Mouse (Mus musculus): ENCODE measurements around the gene Fam19a3.
"Not testable (repeated sequence)": the region's sequence is repeated elsewhere in the genome, so short reads cannot be mapped to it uniquely, and the experiment has no call there.

Gene Fam19a3

DNA sequence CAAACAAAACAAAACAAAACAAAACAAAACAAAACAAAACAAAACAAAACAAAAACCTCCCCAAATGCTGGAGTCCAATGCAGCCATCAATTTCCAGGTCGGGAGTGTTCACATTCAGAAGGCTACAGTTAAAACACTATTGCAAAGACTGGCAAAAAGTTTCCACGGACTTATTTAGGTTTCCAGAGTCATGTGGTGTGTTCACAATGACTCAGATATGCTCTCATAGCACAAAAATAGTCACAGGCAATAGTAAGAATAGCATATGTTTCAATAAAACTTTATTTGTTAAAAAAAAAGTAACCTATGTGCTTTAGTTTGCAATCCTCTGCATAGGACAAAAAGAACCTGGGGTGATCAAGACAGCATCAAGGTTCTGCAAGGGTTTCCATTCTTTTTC is 14.5 kb downstream of the Fam19a3 start:
- in situ Hi-C loops (cut with MboI, MseI), result no loop called here

GRCm38 (mm10) chr3:104765021-104765420 is 16.6 kb downstream of the Fam19a3 start:
- in situ Hi-C loops (cut with MboI, MseI), result no loop called here

DNA sequence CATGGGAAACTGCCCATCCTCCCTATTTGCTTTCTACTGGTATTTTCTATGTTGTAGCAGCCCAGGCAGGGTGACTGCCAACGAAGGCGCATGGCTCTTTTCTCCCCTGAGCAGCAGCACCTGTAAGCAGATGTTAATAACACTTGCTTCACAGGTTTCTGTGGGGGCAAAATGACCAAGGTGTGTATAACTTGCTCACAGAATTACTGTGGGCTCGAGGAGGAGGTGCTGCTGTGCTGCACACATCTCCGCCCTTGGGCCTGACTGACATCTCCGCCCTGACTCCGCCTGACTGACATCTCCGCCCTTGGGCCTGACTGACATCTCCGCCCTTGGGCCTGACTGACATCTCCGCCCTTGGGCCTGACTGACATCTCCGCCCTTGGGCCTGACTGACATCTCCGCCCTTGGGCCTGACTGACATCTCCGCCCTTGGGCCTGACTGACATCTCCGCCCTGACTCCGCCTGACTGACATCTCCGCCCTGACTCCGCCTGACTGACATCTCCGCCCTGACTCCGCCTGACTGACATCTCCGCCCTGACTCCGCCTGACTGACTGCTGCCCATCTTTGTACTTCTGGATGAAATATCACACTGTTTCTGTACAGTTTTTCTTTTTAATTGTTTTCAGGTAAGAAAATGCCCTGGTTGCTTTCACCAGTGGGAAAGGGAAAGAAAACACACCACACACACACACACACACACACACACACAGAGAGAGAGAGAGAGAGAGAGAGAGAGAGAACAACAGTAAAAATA is 19.4 kb downstream of the Fam19a3 start:
- in situ Hi-C loops (cut with MboI, MseI), result not testable (repeated sequence)

DNA sequence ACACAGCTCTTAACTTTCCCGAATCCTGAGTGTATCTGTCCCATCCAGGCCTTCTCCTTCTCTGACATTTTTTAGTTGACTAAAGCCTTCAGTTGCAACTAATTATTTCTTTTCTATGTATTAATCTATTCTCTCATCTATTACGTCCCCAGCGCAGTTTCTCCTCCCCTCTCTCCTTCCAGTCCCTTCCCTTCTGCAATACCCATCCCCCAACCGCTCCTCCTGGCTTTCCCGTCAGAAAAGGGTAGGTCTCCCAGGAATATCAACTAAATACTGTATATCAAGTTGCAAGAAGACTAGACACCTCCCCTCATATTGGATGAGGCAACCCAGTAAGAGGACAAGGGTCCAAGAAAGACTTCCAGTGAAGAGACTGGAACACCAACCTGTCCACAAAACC is 22.8 kb downstream of the Fam19a3 start:
- in situ Hi-C loops (cut with MboI, MseI), result no loop called here

- in situ Hi-C loops (cut with MboI, MseI), result no loop called here
These were observed 23.2 kb downstream of the Fam19a3 start for GRCm38 (mm10) chr3:104758406-104758805.

- in situ Hi-C loops (cut with MboI, MseI), result not testable (repeated sequence)
These were observed 28.8 kb downstream of the Fam19a3 start for GRCm38 (mm10) chr3:104752845-104753244.

DNA sequence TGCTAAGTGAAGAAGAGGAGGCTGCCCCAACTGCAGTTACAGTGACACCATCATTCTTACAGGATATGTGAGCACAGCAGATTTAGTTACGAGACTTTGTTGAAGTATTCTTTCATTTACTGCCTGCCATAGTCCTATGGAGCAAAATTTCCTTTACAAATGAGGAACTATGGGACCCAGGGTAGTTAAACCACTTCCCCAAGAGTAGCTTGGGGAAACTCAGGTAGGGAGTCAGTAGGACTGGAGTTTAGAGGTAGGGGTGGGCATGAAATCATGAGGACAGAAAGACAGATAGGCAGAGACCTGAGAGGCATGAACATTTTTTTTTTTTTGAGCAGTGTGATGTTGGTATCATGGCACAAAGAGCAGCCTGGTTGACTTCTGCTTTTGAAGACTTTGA is 37.8 kb downstream of the Fam19a3 start:
- in situ Hi-C loops (cut with MboI, MseI), result loop anchor here (25.0 kb wide), 1 partner anchor 1257 kb away; no protein-coding TSS in a partner anchor

DNA sequence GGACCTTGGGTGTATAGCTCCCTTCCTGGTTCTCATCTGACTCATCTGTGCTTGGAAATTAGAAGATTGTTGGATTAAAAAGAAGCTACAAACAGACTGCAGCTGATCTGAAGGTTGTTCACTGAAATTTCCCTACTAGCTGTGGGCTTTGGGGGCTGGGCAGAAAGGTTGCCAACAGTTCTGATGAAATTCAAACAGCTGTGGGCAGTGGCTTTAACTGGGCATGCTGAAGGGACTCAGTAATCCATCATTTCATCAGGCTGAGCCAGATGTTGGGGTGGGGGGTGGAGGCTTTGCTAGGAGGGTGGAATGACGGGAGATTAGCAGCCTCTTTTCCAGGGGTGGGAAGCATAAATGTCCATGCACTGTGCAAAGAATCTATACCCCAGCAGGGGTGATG is 38.5 kb downstream of the Fam19a3 start:
- in situ Hi-C loops (cut with MboI, MseI), result loop anchor here (25.0 kb wide), 1 partner anchor 1256 kb away; no protein-coding TSS in a partner anchor

- in situ Hi-C loops (cut with MboI, MseI), result loop anchor here (25.0 kb wide), 1 partner anchor 1255 kb away; no protein-coding TSS in a partner anchor
These were observed 39.7 kb downstream of the Fam19a3 start for GRCm38 (mm10) chr3:104741954-104742353.

DNA sequence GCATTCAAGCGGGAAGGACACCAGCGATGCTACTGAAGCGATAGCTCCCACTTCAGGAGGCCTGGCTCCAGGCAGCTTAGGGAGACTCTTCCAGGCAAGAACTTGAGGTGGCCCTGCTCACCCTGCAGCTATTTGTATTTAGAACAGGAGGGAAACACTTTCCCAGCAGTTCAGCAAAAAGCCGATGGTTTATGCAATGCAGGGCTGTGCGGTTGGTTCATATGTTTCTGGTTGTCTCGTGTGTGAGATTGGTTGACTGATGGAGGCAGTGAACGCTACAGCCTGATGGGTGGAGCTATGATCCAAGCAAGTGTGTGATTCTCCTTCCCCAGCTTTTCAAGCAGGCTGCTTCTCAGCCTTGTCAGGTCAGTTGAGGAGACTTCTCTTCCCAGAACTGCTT is 47.0 kb downstream of the Fam19a3 start:
- in situ Hi-C loops (cut with MboI, MseI), result loop anchor here (25.0 kb wide), 1 partner anchor 1247 kb away; no protein-coding TSS in a partner anchor

GRCm38 (mm10) chr3:104732907-104733306 is 48.7 kb downstream of the Fam19a3 start:
- in situ Hi-C loops (cut with MboI, MseI), result loop anchor here (25.0 kb wide), 1 partner anchor 1246 kb away; no protein-coding TSS in a partner anchor

GRCm38 (mm10) chr3:104729270-104729839 is 52.3 kb downstream of the Fam19a3 start:
- in situ Hi-C loops (cut with MboI, MseI), result loop anchor here (25.0 kb wide), 1 partner anchor 1242 kb away; no protein-coding TSS in a partner anchor

Measured in T-helper 2 cell (primary cell).